Mouse (Mus musculus) gastrocnemius, adult 2 months (tissue): ENCODE measurements around the gene Il4ra. TPM values are rescaled to one million over a fixed set of nuclear protein-coding genes. Genes with fewer than 3 reads are reported as not detected.
A peak's percentile ranks its signal among the peaks of the same experiment; 100 is the strongest.

ENCODE experiments used
- DNase-seq: peaks from one replicate; pipeline ENCODE4 v3.0.0; 2022
- H3K27ac ChIP-seq: fragments of 200-600 bp; 2 replicates; pipeline ENCODE4 v1.8.1; 2022; ENCODE audit warnings: mild to moderate bottlenecking
- H3K4me3 ChIP-seq: fragments of 200-600 bp; 2 replicates; pipeline ENCODE4 v1.8.1; 2022; ENCODE audit warnings: mild to moderate bottlenecking, moderate library complexity
- CTCF ChIP-seq: fragments of 200-600 bp; IDR thresholded peaks from 2 replicates; pipeline ENCODE4 v1.8.1; 2022; ENCODE audit warnings: antibody characterized with exemption, mild to moderate bottlenecking, moderate library complexity
- intact Hi-C: fragments of 180-260 bp; cut with DNase I; formaldehyde crosslinking; loops from one replicate; pipeline ENCODE4 v1.15.1; 2025
- total RNA-seq, 2 experiments: library from RNA; stranded (reverse); gene quantifications; 2 replicates each; pipeline ENCODE4 v1.2.3; 2021

Il4ra gene
- total RNA-seq, 2 experiments from 2014 or later, result 5.1 to 6.5 TPM

- no peak for DNase-seq
- H3K4me3 ChIP-seq, result no peak overlapping the region
- no peak overlapping the region for H3K27ac ChIP-seq
- TF ChIP-seq CTCF, result no peak
- intact Hi-C loops, result no loop called here
Observed at GRCm38 (mm10) chr7:125527186-125527585, 24.7 kb upstream of the Il4ra start.

GRCm38 (mm10) chr7:125527901-125528580, 23.9 kb upstream of the Il4ra start:
- Histone ChIP-seq H3K4me3 (no peak overlapping the region), H3K27ac (no peak overlapping the region)
- DNase-seq, result no peak
- TF ChIP-seq CTCF, result no peak
- intact Hi-C loops, result no loop called here

GRCm38 (mm10) chr7:125539351-125539750, 12.6 kb upstream of the Il4ra start:
- DNase-seq, result no peak
- TF ChIP-seq CTCF, result no peak
- intact Hi-C loops, result no loop called here
- no peak overlapping the region for H3K4me3 ChIP-seq
- no peak overlapping the region for H3K27ac ChIP-seq

GRCm38 (mm10) chr7:125541026-125541425, 10.9 kb upstream of the Il4ra start:
- DNase-seq, result no peak
- intact Hi-C loops, result no loop called here
- no peak for TF ChIP-seq CTCF
- Histone ChIP-seq H3K27ac (no peak overlapping the region), H3K4me3 (no peak overlapping the region)

GRCm38 (mm10) chr7:125541821-125542220, 10.1 kb upstream of the Il4ra start:
- no peak overlapping the region for H3K4me3 ChIP-seq
- intact Hi-C loops, result no loop called here
- no peak for TF ChIP-seq CTCF
- no peak overlapping the region for H3K27ac ChIP-seq
- DNase-seq, result no peak

- TF ChIP-seq CTCF, result no peak
- intact Hi-C loops, result no loop called here
- Histone ChIP-seq H3K27ac (no peak overlapping the region), H3K4me3 (no peak overlapping the region)
- no peak for DNase-seq
Observed at GRCm38 (mm10) chr7:125542335-125543050, 9.4 kb upstream of the Il4ra start.

- TF ChIP-seq CTCF, result no peak
- H3K27ac ChIP-seq, result no peak overlapping the region
- no peak for DNase-seq
- no peak overlapping the region for H3K4me3 ChIP-seq
- intact Hi-C loops, result no loop called here
Observed at GRCm38 (mm10) chr7:125543497-125543896, 8.4 kb upstream of the Il4ra start.

- no peak overlapping the region for H3K27ac ChIP-seq
- no peak overlapping the region for H3K4me3 ChIP-seq
- intact Hi-C loops, result no loop called here
- DNase-seq, result no peak
- TF ChIP-seq CTCF, result no peak
Observed at GRCm38 (mm10) chr7:125545331-125545730, 6.6 kb upstream of the Il4ra start.

GRCm38 (mm10) chr7:125546727-125547126, 5.2 kb upstream of the Il4ra start:
- H3K27ac ChIP-seq, result no peak overlapping the region
- DNase-seq, result no peak
- no peak overlapping the region for H3K4me3 ChIP-seq
- intact Hi-C loops, result no loop called here
- no peak for TF ChIP-seq CTCF

GRCm38 (mm10) chr7:125549916-125550315, 2.0 kb upstream of the Il4ra start:
- no peak for DNase-seq
- intact Hi-C loops, result loop anchor here (2.0 to 5.0 kb wide), 2 partner anchors 58 to 77 kb away; partner anchors contain the start of gene Nsmce1
- Histone ChIP-seq H3K4me3 (no peak overlapping the region), H3K27ac (peak overlapping the region; percentile 92)
- no peak for TF ChIP-seq CTCF

GRCm38 (mm10) chr7:125550881-125551381, 989 bp upstream of the Il4ra start:
- Histone ChIP-seq H3K27ac (peak overlapping the region; percentile 92), H3K4me3 (peak overlapping the region; percentile 83; the same call in 1 of the 2 replicates)
- intact Hi-C loops, result loop anchor here (2.0 to 5.0 kb wide), 2 partner anchors 59 to 78 kb away; partner anchors contain the start of gene Nsmce1
- no peak for TF ChIP-seq CTCF
- DNase-seq, result peak; percentile 77

GRCm38 (mm10) chr7:125552851-125553555, 1.1 kb downstream of the Il4ra start:
- no peak for TF ChIP-seq CTCF
- DNase-seq, result peak; percentile 13
- peak overlapping the region; percentile 92 for H3K27ac ChIP-seq
- intact Hi-C loops, result loop anchor here (5.0 kb wide), 1 partner anchor 61 kb away; the partner anchor contains the start of gene Nsmce1
- peak overlapping the region; percentile 83 for H3K4me3 ChIP-seq
